Mouse (Mus musculus): ENCODE results near the gene Cog8.

The Cog8 gene

GRCm38 (mm10) chr8:107062613-107063012 is 6.1 kb upstream of the Cog8 start:
- no peak for TF ChIP-seq GATA4 (IDR thresholded peaks at IDR 0.05; ENCODE audit: insufficient replicate concordance, low read length)

- no peak for TF ChIP-seq GATA4 (IDR thresholded peaks at IDR 0.05; ENCODE audit: insufficient replicate concordance, low read length)
Observed at GRCm38 (mm10) chr8:107056973-107057369, 482 bp upstream of the Cog8 start.

GRCm38 (mm10) chr8:107052046-107052445 is 4.4 kb downstream of the Cog8 start:
- no peak for TF ChIP-seq GATA4 (IDR thresholded peaks at IDR 0.05; ENCODE audit: insufficient replicate concordance, low read length)

GRCm38 (mm10) chr8:107049480-107049879 is 7.0 kb downstream of the Cog8 start:
- no peak for TF ChIP-seq GATA4 (IDR thresholded peaks at IDR 0.05; ENCODE audit: insufficient replicate concordance, low read length)

- no peak; the same call in 1 of the 2 replicates for TF ChIP-seq GATA4 (IDR thresholded peaks at IDR 0.05; ENCODE audit: insufficient replicate concordance, low read length)
Observed at GRCm38 (mm10) chr8:107048061-107048941, 8.2 kb downstream of the Cog8 start, which contains the start of gene Pdf. Gene Pdf (minus strand): TSS chr8:107048614.

GRCm38 (mm10) chr8:107046976-107047375 is 9.5 kb downstream of the Cog8 start:
- TF ChIP-seq GATA4 (IDR thresholded peaks at IDR 0.05; ENCODE audit: insufficient replicate concordance, low read length): no peak

- no peak for TF ChIP-seq GATA4 (IDR thresholded peaks at IDR 0.05; ENCODE audit: insufficient replicate concordance, low read length)
Observed at GRCm38 (mm10) chr8:107045478-107045877, 11.0 kb downstream of the Cog8 start.

- TF ChIP-seq GATA4 (IDR thresholded peaks at IDR 0.05; ENCODE audit: insufficient replicate concordance, low read length): no peak
Observed at GRCm38 (mm10) chr8:107040632-107041031, 15.9 kb downstream of the Cog8 start.

GRCm38 (mm10) chr8:107036626-107037025 is 19.9 kb downstream of the Cog8 start:
- TF ChIP-seq GATA4 (IDR thresholded peaks at IDR 0.05; ENCODE audit: insufficient replicate concordance, low read length): no peak

- TF ChIP-seq GATA4 (IDR thresholded peaks at IDR 0.05; ENCODE audit: insufficient replicate concordance, low read length): no peak
Observed at GRCm38 (mm10) chr8:107035641-107036040, 20.8 kb downstream of the Cog8 start.

GRCm38 (mm10) chr8:107031577-107032090 is 24.9 kb downstream of the Cog8 start:
- TF ChIP-seq GATA4 (IDR thresholded peaks at IDR 0.05; ENCODE audit: insufficient replicate concordance, low read length): no peak

GRCm38 (mm10) chr8:107030650-107031576 is 25.6 kb downstream of the Cog8 start, which contains the start of gene Vps4a:
Gene Vps4a (plus strand): TSS chr8:107031222.
- no peak for TF ChIP-seq GATA4 (IDR thresholded peaks at IDR 0.05; ENCODE audit: insufficient replicate concordance, low read length)

- TF ChIP-seq GATA4 (IDR thresholded peaks at IDR 0.05; ENCODE audit: insufficient replicate concordance, low read length): no peak
Observed at GRCm38 (mm10) chr8:107030058-107030457, 26.4 kb downstream of the Cog8 start.

- TF ChIP-seq GATA4 (IDR thresholded peaks at IDR 0.05; ENCODE audit: insufficient replicate concordance, low read length): no peak
Observed at GRCm38 (mm10) chr8:107029310-107029709, 27.2 kb downstream of the Cog8 start.

- TF ChIP-seq GATA4 (IDR thresholded peaks at IDR 0.05; ENCODE audit: insufficient replicate concordance, low read length): no peak
Observed at GRCm38 (mm10) chr8:107023479-107023878, 33.0 kb downstream of the Cog8 start.
